Mouse (Mus musculus) heart, postnatal 0 days (tissue): ENCODE measurements around the gene Prok1.

Experiments
- CTCF ChIP-seq: IDR thresholded peaks from 2 replicates; pipeline ENCODE4 v1.5.1; 2016; ENCODE audit warnings: antibody characterized with exemption, control low read depth, low read depth
- EP300 ChIP-seq: IDR thresholded peaks from 2 replicates; pipeline ENCODE4 v1.6.1; 2016; ENCODE audit warnings: antibody characterized with exemption, low read depth

GRCm38 (mm10) chr3:107204413-107204812 is 35.1 kb downstream of the Prok1 start:
- TF ChIP-seq EP300: no peak
- TF ChIP-seq CTCF: no peak
